Mouse (Mus musculus): ENCODE measurements around the gene Bcor. TPM values are rescaled to one million over a fixed set of nuclear protein-coding genes. Genes with fewer than 3 reads are reported as not detected.
A peak's percentile ranks its signal among the peaks of the same experiment; 100 is the strongest.

The Bcor gene
- polyA plus RNA-seq, 1 experiment from 2014 or later: 8.1 TPM

DNA sequence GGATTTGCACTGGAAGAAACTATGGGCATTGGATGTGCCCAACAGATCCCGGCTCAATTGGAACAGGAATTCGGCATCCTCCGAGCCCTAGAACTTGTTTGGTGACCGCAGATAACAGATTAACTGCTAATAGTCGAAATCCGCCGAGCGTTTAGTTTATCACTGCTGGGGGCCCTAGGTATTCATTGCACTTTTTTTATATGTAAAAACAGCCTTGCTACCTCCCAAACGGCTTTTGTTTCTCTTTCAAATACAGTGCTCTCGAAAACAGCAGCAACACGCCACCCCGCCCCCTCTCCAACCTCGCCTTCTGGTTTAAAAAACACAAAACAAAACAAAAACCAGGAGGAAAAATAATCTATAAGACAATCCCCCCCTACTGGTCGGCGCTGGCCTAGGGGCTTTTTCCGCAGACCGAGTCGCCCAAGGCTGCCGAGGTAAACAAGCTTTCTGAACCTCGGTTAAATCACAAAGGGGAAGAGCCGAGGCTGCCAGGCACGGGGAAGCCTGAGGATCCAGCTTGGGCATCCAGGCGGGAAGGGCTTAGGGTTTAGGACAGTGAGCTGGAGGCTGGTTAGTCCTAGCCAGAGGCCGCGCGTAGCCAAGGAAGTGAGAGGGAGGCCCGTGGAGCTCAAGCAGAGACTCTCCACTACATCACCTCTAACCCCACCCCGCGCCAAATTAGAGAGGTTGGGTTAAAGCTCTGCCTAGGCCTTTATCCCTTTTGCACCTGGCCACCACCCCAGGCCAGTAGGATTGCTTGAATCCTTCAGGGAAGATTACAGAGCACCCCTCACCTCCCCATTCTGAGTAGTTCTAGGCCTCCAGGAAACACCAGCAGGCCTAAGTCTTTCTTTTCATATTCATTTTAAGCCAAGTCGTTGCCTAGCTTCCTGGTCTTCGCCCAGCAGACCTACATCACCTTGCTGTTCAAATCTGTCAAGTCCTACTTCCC lies 6.7 kb downstream of the Bcor start:
- Histone ChIP-seq H3K27me3 (replicated peaks; ENCODE audit: control insufficient read depth, insufficient read depth, low read length) (peaks cover 30% of the 10 kb centered on the region), H3K4me3 (ENCODE audit: low read length) (no peak overlapping the region), H3K36me3 (ENCODE audit: control insufficient read depth, insufficient read depth, low read length) (no peaks in the 10 kb centered on the region), H3K4me1 (ENCODE audit: control insufficient read depth, insufficient read depth, low read length) (peaks cover 21% of the 10 kb centered on the region), H3K4me2 (ENCODE audit: low read depth, low read length) (no peak overlapping the region), H3K9me3 (ENCODE audit: control insufficient read depth, low read length) (no peaks in the 10 kb centered on the region), H3K9ac (ENCODE audit: low read depth, low read length) (no peak overlapping the region), H3K27ac (ENCODE audit: low read length) (no peak overlapping the region)
- 37% methylated on average over 31 of the region's 31 CpGs for WGBS
- ATAC-seq: no peak

DNA sequence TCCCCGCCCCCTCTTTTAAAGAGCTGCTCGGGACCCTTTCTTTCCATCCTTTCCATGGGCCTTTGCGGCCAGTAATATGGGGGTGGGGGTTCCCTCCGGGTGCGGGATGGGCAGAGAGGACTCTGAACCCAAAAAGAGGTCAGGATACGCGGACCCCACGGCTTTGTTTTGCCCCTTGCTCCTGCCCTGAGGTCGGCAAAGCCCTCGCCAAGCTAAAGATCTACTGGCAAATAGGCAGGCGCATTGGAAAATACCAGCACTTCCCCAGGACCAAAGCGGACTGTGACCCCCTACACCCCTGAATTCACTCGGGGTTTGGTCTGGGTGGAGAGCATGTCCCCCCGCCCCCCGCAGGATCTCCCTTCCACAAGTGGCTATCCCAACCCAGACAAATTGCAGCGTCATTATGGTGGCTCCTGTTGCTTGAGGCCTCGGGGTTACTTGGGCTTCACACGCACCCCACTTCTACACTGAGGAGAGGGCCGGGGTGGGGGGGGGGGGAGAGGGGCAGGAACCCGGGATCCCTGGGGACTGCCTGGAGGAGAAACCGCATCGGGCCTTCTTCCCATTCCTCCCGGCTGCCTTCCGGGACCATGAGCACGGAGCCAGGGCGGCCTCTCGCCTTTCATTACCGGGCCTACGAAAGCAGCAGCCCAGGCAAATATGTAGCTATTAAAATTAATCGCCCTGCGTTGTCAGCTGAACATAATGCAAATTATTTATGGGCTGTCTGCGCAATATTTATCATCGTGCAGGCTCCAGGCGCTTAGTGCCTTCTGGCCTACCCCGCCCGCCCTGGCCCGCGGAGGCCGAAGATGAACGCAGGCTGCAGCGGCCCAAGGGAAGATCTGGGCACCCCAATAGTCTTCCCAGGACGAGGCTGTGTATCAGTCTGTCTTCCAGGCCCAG lies 7.9 kb downstream of the Bcor start:
- Histone ChIP-seq H3K27me3 (replicated peaks; ENCODE audit: control insufficient read depth, insufficient read depth, low read length) (peaks cover 26% of the 10 kb centered on the region), H3K9ac (ENCODE audit: low read depth, low read length) (peak overlapping the region; percentile 17; the same call in 1 of the 2 replicates), H3K4me1 (ENCODE audit: control insufficient read depth, insufficient read depth, low read length) (peaks cover 21% of the 10 kb centered on the region), H3K9me3 (ENCODE audit: control insufficient read depth, low read length) (no peaks in the 10 kb centered on the region), H3K27ac (ENCODE audit: low read length) (no peak overlapping the region), H3K36me3 (ENCODE audit: control insufficient read depth, insufficient read depth, low read length) (no peaks in the 10 kb centered on the region), H3K4me3 (ENCODE audit: low read length) (peak overlapping the region; percentile 33), H3K4me2 (ENCODE audit: low read depth, low read length) (peak overlapping the region; percentile 50)
- no peak for ATAC-seq
- WGBS: 35% methylated on average over 40 of the region's 42 CpGs

DNA sequence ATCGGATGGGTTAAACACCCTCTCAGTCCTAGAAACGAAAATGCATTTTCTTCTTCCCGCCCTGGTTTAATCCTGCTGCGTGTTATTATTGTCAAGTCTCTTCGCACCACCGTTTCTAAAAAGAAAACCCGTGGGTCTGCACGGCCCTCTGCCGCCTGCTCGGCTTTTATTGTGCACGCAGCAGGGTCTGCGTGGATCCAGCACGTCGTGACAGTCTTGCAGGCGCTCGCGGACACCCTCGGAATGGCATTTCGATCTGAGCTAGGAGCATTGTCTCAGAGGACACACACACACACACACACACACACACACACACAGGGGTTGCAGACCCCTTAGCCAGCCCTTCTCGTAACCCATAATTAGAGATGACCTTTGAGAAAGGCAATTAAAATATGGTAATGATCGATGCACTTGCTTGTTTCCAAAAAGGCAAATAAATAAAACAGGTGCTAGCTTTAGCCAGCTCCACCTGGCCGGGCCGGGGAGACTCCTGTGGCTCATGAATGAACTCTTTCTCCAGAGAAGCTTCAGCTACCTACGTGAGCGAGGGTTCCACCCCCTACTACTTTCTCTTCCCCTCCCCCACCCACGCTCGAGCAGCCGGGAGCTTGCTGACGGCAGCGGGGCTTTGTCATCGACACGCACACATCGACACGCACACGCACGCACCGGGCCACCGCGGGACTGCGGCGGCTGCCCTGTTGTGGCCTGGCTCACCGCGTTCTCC lies 8.7 kb downstream of the Bcor start:
- Histone ChIP-seq H3K27ac (ENCODE audit: low read length) (no peak overlapping the region), H3K36me3 (ENCODE audit: control insufficient read depth, insufficient read depth, low read length) (no peaks in the 10 kb centered on the region), H3K9ac (ENCODE audit: low read depth, low read length) (peak overlapping the region; percentile 17; the same call in 1 of the 2 replicates), H3K4me3 (ENCODE audit: low read length) (peak overlapping the region; percentile 33), H3K4me1 (ENCODE audit: control insufficient read depth, insufficient read depth, low read length) (peaks cover 21% of the 10 kb centered on the region), H3K4me2 (ENCODE audit: low read depth, low read length) (peak overlapping the region; percentile 50), H3K9me3 (ENCODE audit: control insufficient read depth, low read length) (no peaks in the 10 kb centered on the region), H3K27me3 (replicated peaks; ENCODE audit: control insufficient read depth, insufficient read depth, low read length) (peaks cover 22% of the 10 kb centered on the region)
- 12% methylated on average over 40 of the region's 43 CpGs for WGBS
- ATAC-seq: no peak

DNA sequence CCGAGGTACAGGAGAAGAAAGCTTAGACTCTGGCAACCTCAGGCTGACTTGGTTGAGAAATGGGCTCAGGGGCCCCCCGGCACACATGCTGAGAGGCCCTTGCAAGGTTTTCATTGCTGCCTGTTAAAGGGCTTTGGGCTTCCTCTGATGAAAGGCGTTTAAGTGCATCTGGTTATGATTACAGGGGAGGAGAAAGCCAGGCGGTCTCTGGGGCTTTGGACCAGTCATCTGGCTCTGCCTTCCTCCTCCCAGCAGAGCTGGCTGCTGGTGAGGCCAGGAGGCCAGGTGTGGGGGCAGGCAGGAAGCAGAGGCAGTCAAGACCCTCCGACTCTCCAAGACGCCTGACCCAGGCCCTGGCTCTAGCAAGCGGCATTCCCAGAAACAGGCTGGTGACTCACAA lies 9.7 kb downstream of the Bcor start:
- ATAC-seq: no peak
- Histone ChIP-seq H3K4me3 (ENCODE audit: low read length) (no peak overlapping the region), H3K4me2 (ENCODE audit: low read depth, low read length) (no peak overlapping the region), H3K9me3 (ENCODE audit: control insufficient read depth, low read length) (no peaks in the 10 kb centered on the region), H3K27me3 (replicated peaks; ENCODE audit: control insufficient read depth, insufficient read depth, low read length) (peaks cover 14% of the 10 kb centered on the region), H3K9ac (ENCODE audit: low read depth, low read length) (no peak overlapping the region), H3K27ac (ENCODE audit: low read length) (no peak overlapping the region), H3K36me3 (ENCODE audit: control insufficient read depth, insufficient read depth, low read length) (no peaks in the 10 kb centered on the region), H3K4me1 (ENCODE audit: control insufficient read depth, insufficient read depth, low read length) (peaks cover 21% of the 10 kb centered on the region)
- WGBS: 27% methylated on average over 7 of the region's 7 CpGs

DNA sequence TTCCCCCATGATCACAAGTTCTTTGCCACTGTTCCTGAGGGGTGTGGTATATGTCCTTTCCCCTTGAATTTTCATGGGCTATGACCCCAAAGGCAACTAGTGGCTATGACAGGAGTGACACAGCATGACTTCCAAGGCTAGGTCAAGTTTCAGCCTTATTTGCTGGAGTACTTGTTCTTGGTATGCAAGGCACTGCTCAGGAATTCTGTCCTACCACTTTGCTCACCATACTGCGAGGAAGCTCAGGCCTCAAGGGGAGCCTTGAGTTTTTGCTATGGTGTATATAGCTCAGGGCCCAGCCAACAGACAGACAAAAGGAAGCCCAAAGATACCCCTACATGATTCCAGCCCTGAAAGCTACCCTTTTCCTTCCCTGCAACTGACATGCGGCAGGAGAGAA lies 13.9 kb downstream of the Bcor start:
- H3K4me2 ChIP-seq (ENCODE audit: low read depth, low read length): no peak overlapping the region
- H3K9ac ChIP-seq (ENCODE audit: low read depth, low read length): no peak overlapping the region
- H3K9me3 ChIP-seq (ENCODE audit: control insufficient read depth, low read length): no peaks in the 10 kb centered on the region
- no peaks in the 10 kb centered on the region for H3K36me3 ChIP-seq (ENCODE audit: control insufficient read depth, insufficient read depth, low read length)
- peaks cover 6% of the 10 kb centered on the region for H3K4me1 ChIP-seq (ENCODE audit: control insufficient read depth, insufficient read depth, low read length)
- H3K4me3 ChIP-seq (ENCODE audit: low read length): no peak overlapping the region
- ATAC-seq: no peak
- H3K27me3 ChIP-seq (replicated peaks; ENCODE audit: control insufficient read depth, insufficient read depth, low read length): peaks cover 2% of the 10 kb centered on the region; the same call in 1 of the 2 replicates
- 75% methylated on average over 2 of the region's 2 CpGs for WGBS
- H3K27ac ChIP-seq (ENCODE audit: low read length): no peak overlapping the region

DNA sequence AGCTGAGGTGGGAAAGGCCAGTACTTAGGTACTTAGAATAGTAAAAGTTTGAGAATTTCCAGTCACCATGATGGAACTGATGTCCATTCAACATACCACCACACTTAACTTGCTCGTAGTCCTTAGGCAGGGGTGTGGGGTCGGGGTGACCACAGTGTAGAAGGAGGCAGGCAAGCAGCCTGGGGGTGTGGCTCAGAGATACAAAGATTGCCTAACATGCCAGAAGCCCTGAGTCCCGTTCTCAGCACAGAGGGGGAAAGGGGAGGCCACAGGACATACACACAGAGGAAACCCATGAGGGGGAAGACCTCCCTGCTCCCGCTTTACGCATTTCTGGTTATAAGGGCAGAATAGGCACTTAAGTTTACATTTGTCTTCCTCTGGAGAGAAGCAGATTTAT lies 17.3 kb downstream of the Bcor start:
- Histone ChIP-seq H3K36me3 (ENCODE audit: control insufficient read depth, insufficient read depth, low read length) (no peaks in the 10 kb centered on the region), H3K9me3 (ENCODE audit: control insufficient read depth, low read length) (no peaks in the 10 kb centered on the region), H3K4me1 (ENCODE audit: control insufficient read depth, insufficient read depth, low read length) (peaks cover 8% of the 10 kb centered on the region), H3K4me2 (ENCODE audit: low read depth, low read length) (no peak overlapping the region), H3K4me3 (ENCODE audit: low read length) (no peak overlapping the region), H3K9ac (ENCODE audit: low read depth, low read length) (no peak overlapping the region), H3K27ac (ENCODE audit: low read length) (no peak overlapping the region), H3K27me3 (replicated peaks; ENCODE audit: control insufficient read depth, insufficient read depth, low read length) (peaks cover 12% of the 10 kb centered on the region)
- ATAC-seq: no peak
- WGBS: 53% methylated on average over 5 of the region's 5 CpGs

DNA sequence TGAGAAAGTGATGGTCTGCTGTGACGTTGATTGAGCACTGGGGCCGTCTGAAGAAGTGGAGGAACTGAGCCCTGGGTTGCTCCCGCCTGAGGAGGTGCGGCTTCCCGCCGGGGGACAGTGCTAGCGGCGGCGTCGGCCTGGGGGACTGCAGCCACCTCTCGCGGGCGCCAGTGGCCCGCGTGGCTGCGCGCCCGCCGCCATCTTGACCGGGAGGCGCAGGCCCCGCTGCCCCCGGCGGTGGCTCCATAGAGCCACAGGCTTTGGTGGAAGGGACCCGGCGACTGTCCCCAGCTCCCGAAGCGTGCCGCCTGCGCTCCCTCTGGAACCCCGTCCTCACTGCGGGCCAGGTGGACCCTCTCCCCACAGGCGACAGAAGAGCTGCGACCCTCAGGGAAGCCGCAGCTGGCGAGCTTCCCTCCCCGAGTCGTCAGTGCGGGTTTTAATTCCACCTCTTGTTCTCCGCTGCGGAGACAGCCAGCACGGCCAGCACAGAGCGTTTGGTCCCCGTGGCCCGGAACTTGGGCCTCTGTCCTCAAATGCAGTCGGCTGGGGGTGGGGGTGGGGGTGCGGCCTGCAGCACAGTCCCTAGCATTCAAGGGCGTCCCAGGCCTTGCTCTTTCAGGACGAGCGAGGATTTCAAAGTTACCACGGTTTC lies 19.9 kb downstream of the Bcor start:
- Histone ChIP-seq H3K27ac (ENCODE audit: low read length) (no peak overlapping the region), H3K9ac (ENCODE audit: low read depth, low read length) (peak overlapping the region; percentile 75), H3K9me3 (ENCODE audit: control insufficient read depth, low read length) (no peaks in the 10 kb centered on the region), H3K4me1 (ENCODE audit: control insufficient read depth, insufficient read depth, low read length) (peaks cover 14% of the 10 kb centered on the region), H3K4me3 (ENCODE audit: low read length) (peak overlapping the region; percentile 33), H3K36me3 (ENCODE audit: control insufficient read depth, insufficient read depth, low read length) (no peaks in the 10 kb centered on the region), H3K27me3 (replicated peaks; ENCODE audit: control insufficient read depth, insufficient read depth, low read length) (peaks cover 28% of the 10 kb centered on the region), H3K4me2 (ENCODE audit: low read depth, low read length) (peak overlapping the region; percentile 70)
- 7% methylated on average over 47 of the region's 51 CpGs for WGBS
- ATAC-seq: no peak

DNA sequence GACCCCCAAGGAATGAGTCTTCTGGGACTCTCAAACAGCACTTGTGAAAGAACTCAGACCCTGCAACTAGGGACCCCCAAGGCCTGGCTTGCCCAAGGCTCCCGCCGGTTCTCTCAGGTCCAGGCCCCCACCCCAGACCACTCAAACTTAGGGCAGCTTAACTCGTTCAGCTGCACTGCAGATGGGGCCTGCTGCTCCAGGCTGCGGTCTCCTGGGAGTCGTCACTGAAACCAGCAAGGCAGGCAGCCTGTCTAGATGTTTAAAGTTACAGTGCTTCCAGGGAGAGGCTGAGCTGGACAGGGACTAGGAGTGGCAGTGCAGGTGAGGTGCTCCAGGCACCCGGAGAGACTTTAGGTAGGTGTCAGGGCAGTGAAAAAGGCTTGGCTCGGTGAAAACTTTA lies 21.9 kb downstream of the Bcor start:
- H3K4me1 ChIP-seq (ENCODE audit: control insufficient read depth, insufficient read depth, low read length): peaks cover 29% of the 10 kb centered on the region
- 35% methylated on average over 7 of the region's 7 CpGs for WGBS
- H3K9me3 ChIP-seq (ENCODE audit: control insufficient read depth, low read length): no peaks in the 10 kb centered on the region
- no peak overlapping the region for H3K4me3 ChIP-seq (ENCODE audit: low read length)
- no peak overlapping the region for H3K9ac ChIP-seq (ENCODE audit: low read depth, low read length)
- no peak for ATAC-seq
- no peaks in the 10 kb centered on the region for H3K36me3 ChIP-seq (ENCODE audit: control insufficient read depth, insufficient read depth, low read length)
- peaks cover 34% of the 10 kb centered on the region for H3K27me3 ChIP-seq (replicated peaks; ENCODE audit: control insufficient read depth, insufficient read depth, low read length)
- no peak overlapping the region for H3K4me2 ChIP-seq (ENCODE audit: low read depth, low read length)
- H3K27ac ChIP-seq (ENCODE audit: low read length): no peak overlapping the region

Data from intestine, embryonic 16.5 days (tissue).